Mouse (Mus musculus) brain, embryonic 18.5 days (tissue): ENCODE results near the gene Rinl.

Experiments used
- DNase-seq: peaks from one replicate; pipeline ENCODE4 v3.0.0-alpha.2; 2012; ENCODE audit warnings: low read depth, low spot score

Gene Rinl

GRCm38 (mm10) chr7:28780857-28781256 lies 7.9 kb upstream of the Rinl start:
- DNase-seq = no peak

- DNase-seq = no peak
These were observed 7.5 kb upstream of the Rinl start for GRCm38 (mm10) chr7:28781261-28781663.

- DNase-seq = no peak
These were observed 3.6 kb upstream of the Rinl start for GRCm38 (mm10) chr7:28785161-28785560.

- no peak for DNase-seq
These were observed 885 bp upstream of the Rinl start for GRCm38 (mm10) chr7:28787884-28788283.

GRCm38 (mm10) chr7:28789235-28789634 lies 466 bp downstream of the Rinl start:
- no peak for DNase-seq

- DNase-seq = no peak
These were observed 1.5 kb downstream of the Rinl start for GRCm38 (mm10) chr7:28790066-28790806.

GRCm38 (mm10) chr7:28791706-28792105 lies 2.9 kb downstream of the Rinl start:
- no peak for DNase-seq

GRCm38 (mm10) chr7:28792391-28793185 lies 3.8 kb downstream of the Rinl start:
- DNase-seq = no peak

- DNase-seq = no peak
These were observed 5.1 kb downstream of the Rinl start for GRCm38 (mm10) chr7:28793834-28794233.

GRCm38 (mm10) chr7:28794496-28794895 lies 5.7 kb downstream of the Rinl start:
- no peak for DNase-seq

- no peak for DNase-seq
These were observed 7.1 kb downstream of the Rinl start for GRCm38 (mm10) chr7:28795832-28796231.

GRCm38 (mm10) chr7:28796562-28796975 lies 7.8 kb downstream of the Rinl start:
- DNase-seq = no peak

- DNase-seq = no peak
These were observed 11.2 kb downstream of the Rinl start for GRCm38 (mm10) chr7:28799994-28800393.

- DNase-seq = no peak
These were observed 12.7 kb downstream of the Rinl start for GRCm38 (mm10) chr7:28801451-28801850.

GRCm38 (mm10) chr7:28801901-28802670 lies 13.3 kb downstream of the Rinl start:
- DNase-seq = no peak

GRCm38 (mm10) chr7:28802846-28803588 lies 14.2 kb downstream of the Rinl start:
- no peak for DNase-seq

GRCm38 (mm10) chr7:28803756-28804155 lies 15.0 kb downstream of the Rinl start:
- no peak for DNase-seq

GRCm38 (mm10) chr7:28806869-28807268 lies 18.1 kb downstream of the Rinl start:
- DNase-seq = no peak

GRCm38 (mm10) chr7:28807641-28808220 lies 19.0 kb downstream of the Rinl start:
- no peak for DNase-seq

- no peak for DNase-seq
These were observed 19.6 kb downstream of the Rinl start, which contains the start of gene Hnrnpl for GRCm38 (mm10) chr7:28808221-28808941. Hnrnpl (plus strand) TSS chr7:28808541.
